9 mouse cellular contexts compared by ENCODE assay signal in the genomic region with DNA sequence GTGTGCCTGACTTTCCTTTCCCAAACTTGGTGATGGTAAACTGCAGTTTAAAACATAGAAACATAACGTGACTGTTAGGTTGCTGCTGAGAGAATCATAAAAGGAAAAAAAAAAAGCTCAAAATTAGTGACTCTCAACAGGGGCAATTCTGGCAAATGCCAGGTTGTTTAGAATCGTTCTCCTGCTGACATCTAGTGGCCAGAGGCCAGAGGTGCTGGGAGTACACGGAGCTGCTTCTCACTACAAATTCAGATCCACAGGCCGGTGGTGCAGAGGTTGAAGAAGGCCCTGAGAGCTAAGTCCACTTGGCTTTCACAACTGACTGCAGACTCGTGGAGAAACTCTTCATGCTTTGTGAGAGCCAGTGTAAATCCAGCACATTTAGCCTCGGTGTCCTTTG.
DNase-seq lines count a peak whose midpoint lies in the region; ATAC-seq and TF ChIP-seq lines count a peak whose summit lies in the region.
"Had no signal": no experiment of that assay in that cellular context is flagged by ENCODE, and none has a peak within 500 bp of the region (broad histone marks: within the 10 kb centered on the region; RNA-seq: fewer than 3 reads in every experiment).

No protein-coding gene starts in this region.

- no peaks in the 10 kb centered on the region for H3K9me3 ChIP-seq in ES-Bruce4 (replicated peaks; ENCODE audit: control insufficient read depth, insufficient read depth, low read length, poor library complexity, severe bottlenecking)
- no peaks in the 10 kb centered on the region for H3K9me3 ChIP-seq in liver, embryonic 16.5 days (replicated peaks; ENCODE audit: control insufficient read depth, low read length)
- H3K9me3 ChIP-seq: heart, embryonic 13.5 days had no signal

- no peaks in the 10 kb centered on the region for H3K36me3 ChIP-seq in ES-Bruce4 (ENCODE audit: control insufficient read depth, insufficient read depth, low read length, poor library complexity, severe bottlenecking)
- H3K36me3 ChIP-seq in liver, embryonic 16.5 days (ENCODE audit: control insufficient read depth, insufficient read depth), result no peaks in the 10 kb centered on the region

- WGBS in large intestine, adult 2 months, result 12% methylated on average over 6 of the region's 6 CpGs
- 12% methylated on average over 6 of the region's 6 CpGs for WGBS in liver, embryonic 16.5 days (ENCODE audit: insufficient replicate concordance)

- TF ChIP-seq POLR2A in ES-Bruce4 (IDR thresholded peaks at IDR 0.05; ENCODE audit: insufficient read depth, low read length), result no peak
- no peak for TF ChIP-seq POLR2A in bone marrow macrophage, adult 2 months (IDR thresholded peaks at IDR 0.05; ENCODE audit: borderline replicate concordance, low read depth, low read length)

- no peak overlapping the region for H3K9ac ChIP-seq in ES-Bruce4 (ENCODE audit: low read depth, poor library complexity, severe bottlenecking)
- no peak overlapping the region for H3K9ac ChIP-seq in liver, embryonic 16.5 days (ENCODE audit: low read depth, low read length)
- H3K9ac ChIP-seq: heart, embryonic 13.5 days had no signal

- H3K27me3 ChIP-seq in ES-Bruce4 (ENCODE audit: control insufficient read depth, insufficient read depth, low read length, poor library complexity, severe bottlenecking), result no peaks in the 10 kb centered on the region
- H3K27me3 ChIP-seq in liver, embryonic 16.5 days (ENCODE audit: control insufficient read depth, insufficient read depth, low read depth, low read length), result no peaks in the 10 kb centered on the region
- H3K27me3 ChIP-seq: heart, embryonic 13.5 days had no signal

- H3K4me2 ChIP-seq in liver, embryonic 16.5 days (ENCODE audit: low read depth, low read length), result no peak overlapping the region
- H3K4me2 ChIP-seq: heart, embryonic 13.5 days had no signal

- H3K4me3 ChIP-seq in ES-Bruce4 (ENCODE audit: low read depth, low read length), result no peak overlapping the region
- no peak overlapping the region for H3K4me3 ChIP-seq in bone marrow macrophage, adult 2 months (ENCODE audit: insufficient read depth, low read length)
- H3K4me3 ChIP-seq in liver, embryonic 16.5 days (ENCODE audit: low read depth, low read length), result no peak overlapping the region
- H3K4me3 ChIP-seq: heart, embryonic 13.5 days had no signal

- ATAC-seq in liver, embryonic 16.5 days (ENCODE audit: low read depth), result peak; percentile 64
- ATAC-seq in neutrophil, adult 5-6 weeks (ENCODE audit: extremely low read depth, insufficient number of reproducible peaks, low FRiP score, poor library complexity, severe bottlenecking), result 0 out of 2 replicates have a peak, but pooled peaks have one; percentile 33

- intact Hi-C loops in heart, postnatal 36 days (cut with DNase I), result loop anchor here (5.0 kb wide), 1 partner anchor 1787 kb away; no protein-coding TSS in a partner anchor

- TF ChIP-seq EP300 in ES-Bruce4 (IDR thresholded peaks at IDR 0.05; ENCODE audit: insufficient read depth, low read depth, low read length), result no peak

- TF ChIP-seq CTCF in ES-Bruce4 (IDR thresholded peaks at IDR 0.05; ENCODE audit: low read depth, low read length), result peak; percentile 64
- peak; percentile 47; the same call in 1 of the 2 replicates for TF ChIP-seq CTCF in bone marrow macrophage, adult 2 months (IDR thresholded peaks at IDR 0.05; ENCODE audit: low read depth, low read length)

- H3K4me1 ChIP-seq in ES-Bruce4 (ENCODE audit: control insufficient read depth, insufficient read depth, low read length), result no peaks in the 10 kb centered on the region
- H3K4me1 ChIP-seq in bone marrow macrophage, adult 2 months (ENCODE audit: control insufficient read depth, insufficient read depth, low read length), result no peaks in the 10 kb centered on the region
- H3K4me1 ChIP-seq in liver, embryonic 16.5 days (ENCODE audit: control insufficient read depth, low read depth, low read length), result no peaks in the 10 kb centered on the region
- H3K4me1 ChIP-seq: heart, embryonic 13.5 days had no signal

- H3K27ac ChIP-seq in ES-Bruce4 (ENCODE audit: insufficient read depth, low read length), result no peak overlapping the region
- H3K27ac ChIP-seq in bone marrow macrophage, adult 2 months (ENCODE audit: insufficient read depth, low read depth, low read length), result no peak overlapping the region
- H3K27ac ChIP-seq in liver, embryonic 16.5 days (ENCODE audit: low read length), result no peak overlapping the region
- H3K27ac ChIP-seq: heart, embryonic 13.5 days had no signal

- DNase-seq in fibroblast of lung, adult 2 months (ENCODE audit: low read depth), result peak; percentile 43
- peak; percentile 43 to 51 for DNase-seq in heart, postnatal 36 days
- DNase-seq in large intestine, adult 2 months (ENCODE audit: low read depth, low spot score), result peak; percentile 29
- DNase-seq in thymus, postnatal 25 days, result peak; percentile 32
